Mouse (Mus musculus) adrenal gland, adult (tissue): ENCODE results near the gene Traf3ip2.

Experiments used
- DNase-seq, 2 experiments: peaks; one replicate each; pipeline ENCODE4 v3.0.0; 2022 to 2023; ENCODE audit warnings: low spot score in 1 of 2; ENCODE audit not compliant: inconsistent age in 2 of 2

The Traf3ip2 gene

GRCm38 (mm10) chr10:39612633-39612988 lies at the start of gene Traf3ip2:
Traf3ip2 (plus strand) TSS chr10:39612934.
- DNase-seq, result no peak

GRCm38 (mm10) chr10:39563552-39564223 lies 49.0 kb upstream of the Traf3ip2 start:
- no peak for DNase-seq

- no peak for DNase-seq
Measured at GRCm38 (mm10) chr10:39566901-39567300, 45.8 kb upstream of the Traf3ip2 start.

- DNase-seq, result no peak
Measured at GRCm38 (mm10) chr10:39568991-39569390, 43.7 kb upstream of the Traf3ip2 start.

- peak; percentile 61 to 80 for DNase-seq
Measured at GRCm38 (mm10) chr10:39571011-39571410, 41.7 kb upstream of the Traf3ip2 start.

GRCm38 (mm10) chr10:39572050-39572671 lies 40.6 kb upstream of the Traf3ip2 start:
- no peak for DNase-seq

- DNase-seq, result peak in 1 of 2 experiments; percentile 48
Measured at GRCm38 (mm10) chr10:39572672-39573051, 40.1 kb upstream of the Traf3ip2 start.

GRCm38 (mm10) chr10:39576466-39576865 lies 36.3 kb upstream of the Traf3ip2 start:
- no peak for DNase-seq

- no peak for DNase-seq
Measured at GRCm38 (mm10) chr10:39580477-39580876, 32.3 kb upstream of the Traf3ip2 start.

- DNase-seq, result no peak
Measured at GRCm38 (mm10) chr10:39582385-39582784, 30.3 kb upstream of the Traf3ip2 start.

GRCm38 (mm10) chr10:39583718-39584117 lies 29.0 kb upstream of the Traf3ip2 start:
- no peak for DNase-seq

GRCm38 (mm10) chr10:39587290-39587925 lies 25.3 kb upstream of the Traf3ip2 start:
- DNase-seq, result no peak

- no peak for DNase-seq
Measured at GRCm38 (mm10) chr10:39587973-39588746, 24.6 kb upstream of the Traf3ip2 start.

GRCm38 (mm10) chr10:39589765-39590546 lies 22.8 kb upstream of the Traf3ip2 start:
- no peak for DNase-seq

- no peak for DNase-seq
Measured at GRCm38 (mm10) chr10:39590629-39591028, 22.1 kb upstream of the Traf3ip2 start.

- DNase-seq, result no peak
Measured at GRCm38 (mm10) chr10:39592501-39592900, 20.2 kb upstream of the Traf3ip2 start.

- no peak for DNase-seq
Measured at GRCm38 (mm10) chr10:39594716-39595115, 18.0 kb upstream of the Traf3ip2 start.

GRCm38 (mm10) chr10:39595862-39596261 lies 16.9 kb upstream of the Traf3ip2 start:
- DNase-seq, result no peak

GRCm38 (mm10) chr10:39597116-39597791 lies 15.5 kb upstream of the Traf3ip2 start:
- DNase-seq, result no peak

- DNase-seq, result no peak
Measured at GRCm38 (mm10) chr10:39597792-39598183, 14.9 kb upstream of the Traf3ip2 start.
